Mouse (Mus musculus) cerebellum, adult 2 months (tissue): ENCODE measurements around the gene Sspo.

Source experiments
- CTCF ChIP-seq: fragments of 200-500 bp; IDR thresholded peaks from 2 replicates; pipeline ENCODE4 v1.5.1; 2011; ENCODE audit warnings: low read depth, mild to moderate bottlenecking, control low read depth, low read length, moderate library complexity, borderline replicate concordance; ENCODE audit not compliant: insufficient read depth
- POLR2A ChIP-seq: fragments of 200-500 bp; IDR thresholded peaks from 2 replicates; pipeline ENCODE4 v1.6.1; 2011; ENCODE audit warnings: low read length, control low read depth, borderline replicate concordance; ENCODE audit not compliant: insufficient read depth

DNA sequence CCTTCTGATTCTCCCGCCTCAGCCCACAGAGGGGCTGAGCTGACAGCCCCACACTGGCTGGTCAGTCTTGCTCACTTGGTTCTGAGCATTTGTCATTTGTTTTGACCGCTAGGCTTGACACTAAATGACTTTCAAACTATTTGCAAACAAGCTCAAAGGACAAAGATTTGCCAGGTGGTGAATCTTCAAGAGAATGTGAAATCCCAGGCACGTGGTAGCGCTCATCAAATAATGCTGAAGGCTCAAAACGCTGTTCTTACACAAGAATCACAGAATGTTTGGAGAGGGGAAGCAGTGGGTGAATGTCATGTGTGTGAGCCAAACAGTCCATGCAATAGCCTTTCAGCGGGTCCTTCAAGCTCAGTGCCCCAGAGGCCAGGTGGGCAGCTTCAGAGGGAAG, 13.4 kb upstream of the Sspo start:
- TF ChIP-seq CTCF (no peak), POLR2A (no peak)
